Mouse (Mus musculus): ENCODE data around the gene Jmjd8.
"Not testable (repeated sequence)": the region's sequence is repeated elsewhere in the genome, so short reads cannot be mapped to it uniquely, and the experiment has no call there.

The Jmjd8 gene

GRCm38 (mm10) chr17:25828712-25829557 is at the start of gene Jmjd8:
Jmjd8 (plus strand) TSS chr17:25828867.
- DNase-seq (ENCODE audit: low spot score in 2 of 2) = peak; percentile 75 to 80

DNA sequence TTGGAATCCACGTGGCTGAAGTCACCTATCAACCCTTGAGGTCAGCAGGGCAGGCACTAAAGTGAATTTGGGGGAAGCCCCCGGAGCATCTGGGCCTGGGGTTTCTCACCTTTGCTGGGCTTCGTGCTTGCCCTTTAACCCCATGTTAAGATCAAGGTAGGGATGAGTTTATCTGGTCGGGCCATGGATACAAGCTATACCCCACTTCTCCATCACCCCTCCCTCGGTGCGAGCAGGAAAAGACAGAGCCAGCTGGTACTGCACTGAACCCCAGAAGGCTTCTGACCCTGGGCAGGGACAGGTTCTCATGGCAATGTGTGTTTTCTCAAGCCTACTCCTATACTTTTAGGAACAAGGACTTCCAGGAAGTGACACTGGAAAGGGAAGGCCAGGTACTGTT is 47.3 kb upstream of the Jmjd8 start:
- DNase-seq (ENCODE audit: low spot score in 2 of 2) = no peak

- no peak for DNase-seq (ENCODE audit: low spot score in 2 of 2)
Observed at GRCm38 (mm10) chr17:25783086-25783485, 45.6 kb upstream of the Jmjd8 start.

- no peak for DNase-seq (ENCODE audit: low spot score in 2 of 2)
Observed at GRCm38 (mm10) chr17:25783861-25784574, 44.6 kb upstream of the Jmjd8 start.

DNA sequence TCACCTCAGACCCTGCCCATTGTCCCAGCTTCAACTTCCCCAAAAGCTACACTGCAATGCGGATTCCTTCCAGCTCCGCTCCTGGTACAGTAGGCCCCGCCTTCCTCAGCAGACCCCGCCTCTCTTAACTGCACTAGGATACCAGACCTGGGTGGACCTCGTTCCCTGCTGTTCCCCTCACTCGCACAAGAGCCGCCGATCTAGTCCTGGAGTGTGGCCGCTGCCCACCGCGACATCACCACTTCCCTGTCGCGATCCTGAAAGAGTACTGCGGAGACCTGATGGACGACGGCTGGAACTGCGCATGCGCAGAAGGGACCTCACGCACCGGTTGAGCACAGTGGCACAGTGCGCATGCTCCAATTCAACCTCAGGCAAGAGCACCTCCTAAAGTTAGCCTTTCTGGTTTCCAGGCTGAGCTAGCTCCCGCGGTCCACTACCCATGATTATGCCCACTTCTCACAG is 43.4 kb upstream of the Jmjd8 start, which contains the start of gene Haghl:
Gene Haghl, minus strand, starts transcription at position 393 of the 465 bp plus-strand sequence.
- DNase-seq (ENCODE audit: low spot score in 2 of 2) = peak; percentile 90 to 95

DNA sequence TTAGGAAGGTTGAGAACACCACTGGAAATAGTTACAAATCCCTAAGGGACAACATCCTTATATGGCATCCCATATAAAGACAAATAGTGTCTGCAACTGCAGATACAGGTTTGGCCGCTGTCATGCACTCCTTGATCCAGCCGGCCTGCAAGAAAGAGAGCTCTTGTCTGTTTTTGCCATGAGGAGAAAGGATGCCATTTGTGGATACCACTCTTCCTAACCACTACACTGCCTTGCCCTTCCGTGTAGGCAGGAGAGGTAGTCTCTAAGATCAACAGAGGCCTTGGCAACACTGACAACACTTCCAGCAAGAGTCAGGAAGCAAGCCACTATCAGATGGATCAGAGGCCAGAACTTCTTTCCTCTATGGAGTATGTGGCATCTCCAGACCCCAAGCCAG is 42.4 kb upstream of the Jmjd8 start, which contains the start of gene Ccdc78:
Gene Ccdc78, plus strand, starts transcription at position 301 of the 400 bp plus-strand sequence.
- no peak for DNase-seq (ENCODE audit: low spot score in 2 of 2)

DNA sequence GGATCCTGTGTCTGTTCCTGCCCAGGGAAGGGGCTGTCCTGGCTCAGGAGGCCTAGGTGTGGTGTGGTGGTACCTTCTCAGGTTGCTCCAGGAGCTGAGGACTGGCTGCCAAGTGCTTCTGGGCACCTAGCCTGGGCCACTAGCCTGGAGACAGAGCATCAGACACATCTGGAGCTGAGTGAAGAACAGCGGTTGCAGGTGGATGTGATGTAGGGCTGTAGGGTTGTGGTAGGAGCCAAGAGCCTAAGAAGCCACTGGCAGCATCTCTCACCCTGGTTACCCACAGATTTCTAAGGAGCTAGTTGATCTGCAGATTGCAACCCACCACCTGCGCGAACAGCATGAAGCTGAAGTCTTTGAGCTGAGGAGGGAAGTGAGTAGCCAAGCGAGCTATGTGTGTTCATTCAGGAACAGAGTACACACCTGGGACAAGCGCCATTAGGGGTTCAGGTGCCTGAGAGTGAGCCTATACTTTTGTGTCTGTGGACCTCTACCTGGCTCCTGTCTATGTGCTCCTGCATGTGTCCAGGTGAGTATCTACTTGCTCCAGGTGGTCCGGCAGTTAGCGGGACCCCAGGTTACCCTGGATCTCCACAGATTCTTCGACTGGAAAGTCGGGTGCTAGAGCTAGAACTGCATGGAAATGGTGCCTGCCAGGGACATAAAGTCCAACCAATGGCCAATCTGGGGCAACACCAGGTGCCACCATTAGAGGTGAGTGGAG is 41.7 kb upstream of the Jmjd8 start:
- no peak for DNase-seq (ENCODE audit: low spot score in 2 of 2)

DNA sequence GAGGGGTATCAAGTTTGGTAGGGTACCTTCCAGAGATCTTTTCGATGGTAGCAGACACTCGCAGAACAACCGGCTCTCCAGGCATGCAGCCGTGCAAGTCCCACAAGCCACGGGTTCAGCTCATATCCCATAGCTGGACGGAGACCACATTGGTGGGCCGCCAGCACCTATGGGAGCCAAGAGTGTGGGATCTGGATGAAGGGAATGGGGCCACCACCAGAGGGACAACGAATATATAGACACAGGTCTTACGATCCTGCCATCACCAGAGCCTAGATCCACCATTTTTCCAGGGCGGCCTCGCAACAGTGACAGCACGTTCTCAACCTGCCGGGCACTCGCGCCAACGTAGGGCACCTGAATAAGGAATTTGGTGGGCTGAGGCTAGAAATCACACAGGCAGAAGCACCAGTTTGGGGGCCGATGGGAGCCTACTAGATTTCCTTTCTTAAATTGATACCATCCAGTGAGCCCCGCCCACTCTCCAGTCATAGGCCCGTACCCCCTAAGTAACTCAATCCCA is 37.3 kb upstream of the Jmjd8 start:
- no peak for DNase-seq (ENCODE audit: low spot score in 2 of 2)

- DNase-seq (ENCODE audit: low spot score in 2 of 2) = peak; percentile 72 to 83
Observed at GRCm38 (mm10) chr17:25791843-25792527, 36.7 kb upstream of the Jmjd8 start.

- DNase-seq (ENCODE audit: low spot score in 2 of 2) = peak; percentile 76 to 79
Observed at GRCm38 (mm10) chr17:25792615-25793014, 36.1 kb upstream of the Jmjd8 start, which contains the start of gene Fam173a. Fam173a (minus strand) TSS chr17:25792901.

- DNase-seq (ENCODE audit: low spot score in 2 of 2) = no peak
Observed at GRCm38 (mm10) chr17:25794197-25794596, 34.5 kb upstream of the Jmjd8 start.

GRCm38 (mm10) chr17:25794998-25795397 is 33.7 kb upstream of the Jmjd8 start:
- DNase-seq (ENCODE audit: low spot score in 2 of 2) = no peak

DNA sequence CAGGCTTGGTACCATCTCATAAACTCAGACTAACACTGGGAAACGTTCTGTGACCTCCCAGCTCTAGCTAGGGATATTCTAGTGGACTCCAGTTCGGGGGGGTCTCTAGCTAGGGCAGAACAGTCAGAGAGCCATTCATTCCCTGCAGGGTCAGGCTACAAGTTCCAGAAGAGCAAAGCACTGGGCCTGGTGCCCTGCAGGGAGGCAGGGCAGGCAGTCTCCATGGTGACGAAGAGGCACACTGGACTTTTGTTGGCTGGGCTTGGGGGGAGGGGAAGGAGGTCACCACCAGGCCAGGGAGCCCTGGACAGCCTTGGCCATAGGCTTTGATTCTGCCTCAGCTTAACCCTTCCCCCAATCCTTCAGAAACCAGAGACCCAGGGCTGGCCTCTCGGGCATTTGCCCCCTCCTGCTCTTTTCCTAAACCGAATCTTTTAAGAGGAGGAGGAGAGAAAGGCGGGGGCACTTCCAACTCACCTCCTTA is 33.0 kb upstream of the Jmjd8 start, which contains the start of gene AC134908.4:
Gene AC134908.4, minus strand, starts transcription at position 51 of the 484 bp plus-strand sequence.
- DNase-seq (ENCODE audit: low spot score in 2 of 2) = peak; percentile 61 to 74

GRCm38 (mm10) chr17:25796211-25796771 is 32.4 kb upstream of the Jmjd8 start:
- no peak for DNase-seq (ENCODE audit: low spot score in 2 of 2)

DNA sequence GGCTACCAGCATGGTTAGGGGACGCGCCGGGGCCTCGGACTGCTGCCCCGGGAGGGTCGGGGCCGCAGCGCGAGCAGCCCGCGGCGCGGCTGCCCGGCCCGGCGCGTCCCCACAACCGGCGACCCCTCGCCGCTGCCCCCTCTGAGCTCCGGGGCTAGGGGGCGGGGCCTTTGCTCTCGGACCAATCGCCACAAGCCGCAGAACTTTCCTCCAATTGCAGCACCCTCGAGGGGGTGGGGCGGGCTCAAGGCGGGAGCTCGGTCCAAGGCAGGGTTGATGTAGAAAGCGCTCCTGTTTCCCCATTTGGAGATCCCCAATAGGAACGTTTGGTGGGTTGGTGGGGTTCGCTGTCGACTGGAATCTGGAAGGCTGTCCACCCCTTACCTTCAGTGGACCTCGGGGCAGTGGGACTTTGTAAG is 31.7 kb upstream of the Jmjd8 start, which contains the start of gene Metrn:
Gene Metrn, minus strand, starts transcription at position 186 of the 419 bp plus-strand sequence.
- DNase-seq (ENCODE audit: low spot score in 2 of 2) = peak; percentile 78 to 83

GRCm38 (mm10) chr17:25801029-25801428 is 27.6 kb upstream of the Jmjd8 start:
- peak in 1 of 2 experiments; percentile 58 for DNase-seq (ENCODE audit: low spot score in 2 of 2)

- peak; percentile 79 to 89 for DNase-seq (ENCODE audit: low spot score in 2 of 2)
Observed at GRCm38 (mm10) chr17:25802825-25803517, 25.7 kb upstream of the Jmjd8 start.

- DNase-seq (ENCODE audit: low spot score in 2 of 2) = no peak
Observed at GRCm38 (mm10) chr17:25806507-25806906, 22.2 kb upstream of the Jmjd8 start.

- not testable (repeated sequence) for DNase-seq (ENCODE audit: low spot score in 2 of 2)
Observed at GRCm38 (mm10) chr17:25807452-25807851, 21.2 kb upstream of the Jmjd8 start.
